Mouse (Mus musculus) stomach, postnatal 0 days (tissue): ENCODE results near the gene Naa80.

Experiments used
- CTCF ChIP-seq: IDR thresholded peaks from 2 replicates; pipeline ENCODE4 v1.5.1; 2016; ENCODE audit warnings: antibody characterized with exemption, low read depth, mild to moderate bottlenecking, moderate library complexity
- EP300 ChIP-seq: optimal IDR thresholded peaks from 2 replicates; pipeline ENCODE3; 2016; ENCODE audit warnings: antibody characterized with exemption

DNA sequence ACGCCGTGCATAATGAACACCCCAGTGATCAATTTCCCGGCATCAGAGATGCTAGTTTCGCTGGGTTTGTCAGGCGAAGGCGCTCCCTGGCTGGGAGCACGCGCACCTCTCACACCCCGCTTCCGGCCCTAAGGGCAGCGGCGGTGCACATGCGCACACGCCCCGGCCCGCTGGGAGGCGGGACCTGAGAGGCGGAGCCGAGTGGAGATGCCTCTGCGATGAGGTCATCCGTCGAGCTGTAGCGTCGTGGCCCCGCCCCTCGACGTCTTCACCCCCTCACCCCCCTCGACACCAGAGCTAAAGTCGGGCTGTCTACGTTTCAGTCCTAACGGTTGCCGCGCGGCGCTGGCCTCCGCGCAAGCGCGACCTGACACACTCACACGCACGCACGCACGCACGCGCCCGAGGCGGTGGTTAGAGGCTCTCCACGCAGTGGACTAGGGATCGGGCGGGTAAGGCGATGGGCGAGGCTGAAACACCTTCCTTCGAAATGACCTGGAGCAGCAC, 24.3 kb upstream of the Naa80 start:
- TF ChIP-seq CTCF (no peak; the same call in 1 of the 2 replicates), EP300 (no peak)
